In the genomic region with DNA sequence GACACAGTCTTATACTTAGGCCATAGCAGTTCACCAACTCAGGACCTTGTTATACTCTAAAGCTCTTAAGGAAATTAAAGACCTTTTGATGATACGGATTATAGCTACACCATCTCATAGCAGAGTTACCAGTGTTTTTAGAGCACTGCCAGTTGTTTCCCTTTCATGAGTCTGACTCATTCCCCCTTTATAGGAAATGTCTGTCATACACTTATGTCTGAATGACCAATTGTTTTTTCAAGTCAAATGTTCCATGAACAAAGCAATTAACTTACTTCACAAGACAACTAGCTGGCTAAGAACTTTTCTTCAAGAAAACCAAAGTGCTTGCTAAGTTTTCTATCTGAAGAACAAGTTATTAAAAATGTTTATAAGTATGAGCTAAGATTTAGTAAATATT, we compare ENCODE assay signal across 14 mouse cellular contexts. TPM values are rescaled to one million over a fixed set of nuclear protein-coding genes. Genes with fewer than 3 reads are reported as not detected.
A peak's percentile ranks its signal among the peaks of the same experiment; 100 is the strongest.
DNase-seq lines count a peak whose midpoint lies in the region; ATAC-seq and TF ChIP-seq lines count a peak whose summit lies in the region.
"Had no signal": no experiment of that assay in that cellular context is flagged by ENCODE, and none has a peak within 500 bp of the region (broad histone marks: within the 10 kb centered on the region; RNA-seq: fewer than 3 reads in every experiment).

No protein-coding gene starts in this region.

- TF ChIP-seq RAD21 in MEL (IDR thresholded peaks at IDR 0.05; ENCODE audit: low read depth, low read length): no peak

- H3K4me1 ChIP-seq in erythroblast, embryonic 14.5 days (ENCODE audit: control insufficient read depth): peaks cover 57% of the 10 kb centered on the region
- peaks cover 9% of the 10 kb centered on the region; the same call in 1 of the 2 replicates for H3K4me1 ChIP-seq in kidney, postnatal 0 days (replicated peaks; ENCODE audit: insufficient read depth, low read length)
- peaks cover 17 to 21% of the 10 kb centered on the region in 2 experiments for H3K4me1 ChIP-seq in MEL (ENCODE audit: control insufficient read depth in 1 of 2, insufficient read depth in 2 of 2, low read length in 2 of 2)
- H3K4me1 ChIP-seq in liver, postnatal 0 days (ENCODE audit: insufficient read depth): peaks cover 23% of the 10 kb centered on the region

- TF ChIP-seq EP300 in MEL (IDR thresholded peaks at IDR 0.05; ENCODE audit: low read depth in 1 of 2, low read length in 2 of 2): no peak
- TF ChIP-seq EP300 in liver, postnatal 0 days (IDR thresholded peaks at IDR 0.05; ENCODE audit: low read depth): no peak

- H3K36me3 ChIP-seq in erythroblast, embryonic 14.5 days (ENCODE audit: control insufficient read depth): peaks cover 48% of the 10 kb centered on the region
- H3K36me3 ChIP-seq in kidney, postnatal 0 days (ENCODE audit: insufficient read depth, low read length): peaks cover 8% of the 10 kb centered on the region; the same call in 1 of the 2 replicates
- H3K36me3 ChIP-seq in MEL (ENCODE audit: control insufficient read depth in 1 of 2, insufficient read depth in 2 of 2, low read length in 2 of 2): peaks cover 8 to 37% of the 10 kb centered on the region in 2 experiments
- peaks cover 20% of the 10 kb centered on the region for H3K36me3 ChIP-seq in liver, postnatal 0 days (replicated peaks; ENCODE audit: insufficient read depth, low read length)

- no peak for TF ChIP-seq POLR2A in MEL (IDR thresholded peaks at IDR 0.05; ENCODE audit: control insufficient read depth in 1 of 2, insufficient read depth in 1 of 2, low read depth in 1 of 2, low read length in 2 of 2, poor library complexity in 1 of 2)

- no peak for TF ChIP-seq CTCF in kidney, postnatal 0 days (IDR thresholded peaks at IDR 0.05; ENCODE audit: low read depth)
- TF ChIP-seq CTCF in MEL (IDR thresholded peaks at IDR 0.05 in 2 of 3, conservative IDR thresholded peaks at IDR 0.05 in 1 of 3; ENCODE audit: control insufficient read depth in 1 of 3, insufficient read depth in 1 of 3, low read depth in 2 of 3, low read length in 3 of 3, poor library complexity in 1 of 3, severe bottlenecking in 1 of 3): no peak
- no peak for TF ChIP-seq CTCF in liver, postnatal 0 days (IDR thresholded peaks at IDR 0.05; ENCODE audit: low read depth)

- H3K27me3 ChIP-seq in erythroblast, embryonic 14.5 days (ENCODE audit: control insufficient read depth): no peaks in the 10 kb centered on the region
- H3K27me3 ChIP-seq in kidney, postnatal 0 days (ENCODE audit: insufficient read depth, low read length): no peaks in the 10 kb centered on the region
- no peaks in the 10 kb centered on the region for H3K27me3 ChIP-seq in MEL (ENCODE audit: control insufficient read depth in 1 of 2, insufficient read depth in 2 of 2, low read length in 2 of 2)
- H3K27me3 ChIP-seq in liver, postnatal 0 days (ENCODE audit: insufficient read depth, low read length): no peaks in the 10 kb centered on the region
- H3K27me3 ChIP-seq: forebrain, embryonic 15.5 days; midbrain, embryonic 13.5 days had no signal

- ATAC-seq in erythroblast, adult 5-6 weeks (replicated peaks; ENCODE audit: low FRiP score, poor library complexity, severe bottlenecking): no peak
- no peak for ATAC-seq in kidney, postnatal 0 days (replicated peaks; ENCODE audit: low FRiP score, low read depth)
- no peak for ATAC-seq in liver, postnatal 0 days
- no peak for ATAC-seq in inflammation-experienced regulatory T-cells, adult 6 months
- ATAC-seq: forebrain, embryonic 15.5 days; midbrain, embryonic 13.5 days had no signal

- H3K79me2 ChIP-seq in MEL (ENCODE audit: control insufficient read depth, insufficient read depth, low read length, poor library complexity): peaks cover 24% of the 10 kb centered on the region

- no peak overlapping the region for H3K27ac ChIP-seq in kidney, postnatal 0 days
- no peak overlapping the region for H3K27ac ChIP-seq in MEL (ENCODE audit: control insufficient read depth, low read depth, low read length)
- H3K27ac ChIP-seq in liver, postnatal 0 days (ENCODE audit: low read depth): peak overlapping the region; percentile 100; the same call in 1 of the 2 replicates
- H3K27ac ChIP-seq: forebrain, embryonic 15.5 days; midbrain, embryonic 13.5 days had no signal

- H3K9me3 ChIP-seq in erythroblast, embryonic 14.5 days (ENCODE audit: control insufficient read depth, low read length): no peaks in the 10 kb centered on the region
- no peaks in the 10 kb centered on the region for H3K9me3 ChIP-seq in kidney, postnatal 0 days (replicated peaks; ENCODE audit: low read length)
- no peaks in the 10 kb centered on the region for H3K9me3 ChIP-seq in MEL (replicated peaks; ENCODE audit: insufficient read depth, low read length)
- H3K9me3 ChIP-seq in liver, postnatal 0 days (ENCODE audit: low read length): no peaks in the 10 kb centered on the region
- H3K9me3 ChIP-seq: forebrain, embryonic 15.5 days; midbrain, embryonic 13.5 days had no signal

- peak overlapping the region; percentile 61 for H3K4me2 ChIP-seq in kidney, postnatal 0 days (ENCODE audit: low read length)
- peak overlapping the region; percentile 82 for H3K4me2 ChIP-seq in liver, postnatal 0 days (ENCODE audit: low read depth, low read length)

- DNase-seq in kidney, postnatal 0 days (ENCODE audit: low spot score): no peak
- DNase-seq in kidney, postnatal 10 days: no peak
- DNase-seq in MEL (ENCODE audit: low read depth, low spot score): peak; percentile 20
- no peak for DNase-seq in liver, postnatal 0 days
- no peak for DNase-seq in cerebellum, adult 9-11 months
- DNase-seq: kidney, postnatal 36 days had no signal

- H3K9ac ChIP-seq in kidney, postnatal 0 days (ENCODE audit: low read depth, low read length): no peak overlapping the region
- H3K9ac ChIP-seq in MEL (ENCODE audit: control insufficient read depth, low read depth, low read length, poor library complexity, severe bottlenecking): no peak overlapping the region
- H3K9ac ChIP-seq in liver, postnatal 0 days (replicated peaks): no peak overlapping the region
- H3K9ac ChIP-seq: forebrain, embryonic 15.5 days had no signal

- H3K4me3 ChIP-seq in erythroblast, embryonic 14.5 days (replicated peaks): peak overlapping the region; percentile 79
- no peak overlapping the region for H3K4me3 ChIP-seq in kidney, postnatal 0 days (replicated peaks; ENCODE audit: low read depth, low read length)
- H3K4me3 ChIP-seq in MEL (ENCODE audit: control insufficient read depth in 1 of 2, insufficient read depth in 1 of 2, low read depth in 2 of 2, low read length in 2 of 2): no peak overlapping the region
- no peak overlapping the region for H3K4me3 ChIP-seq in liver, postnatal 0 days (ENCODE audit: low read depth, low read length)
- H3K4me3 ChIP-seq: forebrain, embryonic 15.5 days; midbrain, embryonic 13.5 days had no signal

- 77% methylated on average over 1 of the region's 1 CpGs for WGBS in kidney, postnatal 0 days
- WGBS in liver, postnatal 0 days (ENCODE audit: insufficient replicate concordance): 82% methylated on average over 1 of the region's 1 CpGs

TF ChIP-seq in MEL, 35 proteins besides CTCF, POLR2A, EP300 and RAD21:
- TF ChIP-seq MAZ (IDR thresholded peaks at IDR 0.05; ENCODE audit: low read depth, low read length) (no peak), NELFE (IDR thresholded peaks at IDR 0.05; ENCODE audit: low read depth, low read length) (no peak), HCFC1 (IDR thresholded peaks at IDR 0.05; ENCODE audit: low read depth, low read length) (no peak), TBP (IDR thresholded peaks at IDR 0.05; ENCODE audit: low read depth, low read length) (no peak), ZC3H11A (IDR thresholded peaks at IDR 0.05; ENCODE audit: low read depth, low read length) (no peak), TAL1 (IDR thresholded peaks at IDR 0.05; ENCODE audit: low read length) (no peak), MYC (IDR thresholded peaks at IDR 0.05; ENCODE audit: low read depth, low read length) (no peak), USF2 (IDR thresholded peaks at IDR 0.05; ENCODE audit: borderline replicate concordance in 1 of 2, insufficient read depth in 1 of 2, low read depth in 1 of 2, low read length in 2 of 2) (no peak), ELF1 (IDR thresholded peaks at IDR 0.05; ENCODE audit: low read depth, low read length) (no peak), MAFK (IDR thresholded peaks at IDR 0.05; ENCODE audit: borderline replicate concordance, low read depth, low read length) (no peak), POLR2AphosphoS2 (IDR thresholded peaks at IDR 0.05; ENCODE audit: low read length) (no peak), MXI1 (IDR thresholded peaks at IDR 0.05; ENCODE audit: low read depth, low read length) (no peak), E2F4 (IDR thresholded peaks at IDR 0.05; ENCODE audit: borderline replicate concordance, low read depth, low read length) (no peak), ETS1 (IDR thresholded peaks at IDR 0.05; ENCODE audit: low read depth, low read length) (no peak), CHD1 (IDR thresholded peaks at IDR 0.05; ENCODE audit: low read depth, low read length) (no peak), JUND (IDR thresholded peaks at IDR 0.05; ENCODE audit: low read depth, low read length) (no peak)

RNA-seq across cellular contexts. Expression of gene Rchy1, which starts 2.9 kb away (rescaled TPM):
- polyA plus RNA-seq in erythroblast, embryonic 14.5 days (2012): 0.61 and 0.66 TPM in 2 replicates
- 23.8 and 40.7 TPM in 2 replicates for total RNA-seq in erythroblast, adult 5-6 weeks (2015; ENCODE audit: low replicate concordance)
- 14.4 and 26.2 TPM in 2 replicates for total RNA-seq in erythroblast, adult 5-6 weeks (2017; ENCODE audit: low replicate concordance)
- polyA plus RNA-seq in kidney, postnatal 0 days (2015; fragmentation: Nextera tagmentation; extraction: Ambion mirVana): 80.1 and 80.9 TPM in 2 replicates
- 24.8 and 28.6 TPM in 2 replicates for total RNA-seq in MEL (2012; rRNA removed)
- 10 to 100 TPM; 26.9 to 74.4 TPM for polyA plus RNA-seq in MEL (2012; ENCODE audit: insufficient read depth in 1 of 2, insufficient read length in 2 of 2, low read depth in 1 of 2, low replicate concordance in 2 of 2, missing spikeins in 1 of 2)
- polyA plus RNA-seq in liver, postnatal 0 days (2015; fragmentation: Nextera tagmentation; extraction: Ambion mirVana): 31.0 and 35.9 TPM in 2 replicates
- 10 to 100 TPM; 82.8 to 87.7 (median 84.4) TPM for polyA plus RNA-seq in inflammation-experienced regulatory T-cells, adult 6 months (2017; shearing (Covaris generic))

RNA-seq across cellular contexts. Expression of gene Odaph, which starts 27.3 kb away (rescaled TPM):
- not detected in 2 replicates for polyA plus RNA-seq in erythroblast, embryonic 14.5 days (2012)
- total RNA-seq in erythroblast, adult 5-6 weeks (2015; ENCODE audit: low replicate concordance): not detected in 2 replicates
- not detected in 2 replicates for total RNA-seq in erythroblast, adult 5-6 weeks (2017; ENCODE audit: low replicate concordance)
- polyA plus RNA-seq in kidney, postnatal 0 days (2015; fragmentation: Nextera tagmentation; extraction: Ambion mirVana): not detected in 2 replicates
- total RNA-seq in MEL (2012; rRNA removed): 0.27 TPM in 1 of 2 replicates, not detected in the other
- under 1 TPM in 1 of 2 experiments, not detected in 1; 0.65 TPM for polyA plus RNA-seq in MEL (2012; ENCODE audit: insufficient read depth in 1 of 2, insufficient read length in 2 of 2, low read depth in 1 of 2, low replicate concordance in 2 of 2, missing spikeins in 1 of 2)
- not detected in 2 replicates for polyA plus RNA-seq in liver, postnatal 0 days (2015; fragmentation: Nextera tagmentation; extraction: Ambion mirVana)
- not detected for polyA plus RNA-seq in inflammation-experienced regulatory T-cells, adult 6 months (2017; shearing (Covaris generic))
- total RNA-seq: granulocyte monocyte progenitor cell, adult 5-6 weeks had no signal
- polyA plus RNA-seq: C2C12; forebrain, embryonic 15.5 days; limb, embryonic 11.5 days; midbrain, embryonic 13.5 days had no signal

Comparison
In these comparisons a context has a peak if more than half of its experiments do, and no peak if none do; other contexts are left out.
1. RNA of gene Rchy1, which starts 2.9 kb away (polyA plus RNA-seq): 82.8 to 87.7 TPM in inflammation-experienced regulatory T-cells, adult 6 months, 80.1 to 80.9 TPM in kidney, postnatal 0 days, 26.9 to 74.4 TPM in MEL and 31.0 to 35.9 TPM in liver, postnatal 0 days; 0.61 to 0.66 TPM in erythroblast, embryonic 14.5 days; every median in the first group is over 10 times any median in the second.